Mouse (Mus musculus) ES-Bruce4 (cell line): ENCODE data around the gene Igfbp3. TPM values are rescaled to one million over a fixed set of nuclear protein-coding genes. Genes with fewer than 3 reads are reported as not detected.

Experiments used
- H3K27ac ChIP-seq: 2 replicates; pipeline ENCODE4 v1.5.1; 2012; ENCODE audit warnings: low read length, inconsistent platforms; ENCODE audit not compliant: insufficient read depth
- H3K27me3 ChIP-seq: 2 replicates; pipeline ENCODE4 v1.6.1; 2012; ENCODE audit warnings: mild to moderate bottlenecking, low read length, inconsistent platforms; ENCODE audit not compliant: control insufficient read depth, poor library complexity, insufficient read depth, severe bottlenecking
- H3K36me3 ChIP-seq: 2 replicates; pipeline ENCODE4 v1.6.1; 2012; ENCODE audit warnings: inconsistent platforms, mild to moderate bottlenecking, low read length, moderate library complexity; ENCODE audit not compliant: control insufficient read depth, poor library complexity, insufficient read depth, severe bottlenecking
- H3K4me1 ChIP-seq: one replicate; pipeline ENCODE4 v1.8.1; 2011; ENCODE audit warnings: low read length; ENCODE audit not compliant: control insufficient read depth, insufficient read depth
- H3K4me3 ChIP-seq: 2 replicates; pipeline ENCODE4 v1.5.1; 2011; ENCODE audit warnings: low read depth, mild to moderate bottlenecking, low read length
- H3K9ac ChIP-seq: 2 replicates; pipeline ENCODE4 v1.6.1; 2012; ENCODE audit warnings: low read depth, mild to moderate bottlenecking, inconsistent platforms; ENCODE audit not compliant: poor library complexity, severe bottlenecking
- H3K9me3 ChIP-seq: replicated peaks from 2 replicates; pipeline ENCODE4 v1.6.1; 2012; ENCODE audit warnings: mild to moderate bottlenecking, low read length, inconsistent platforms; ENCODE audit not compliant: control insufficient read depth, poor library complexity, insufficient read depth, severe bottlenecking
- CTCF ChIP-seq: IDR thresholded peaks from one replicate; pipeline ENCODE4 v1.8.1; 2011; ENCODE audit warnings: low read depth, low read length
- EP300 ChIP-seq: IDR thresholded peaks from 2 replicates; pipeline ENCODE4 v1.6.1; 2011; ENCODE audit warnings: low read depth, low read length; ENCODE audit not compliant: insufficient read depth
- POLR2A ChIP-seq: IDR thresholded peaks from one replicate; pipeline ENCODE4 v1.8.1; 2011; ENCODE audit warnings: low read length; ENCODE audit not compliant: insufficient read depth
- polyA plus RNA-seq: library from polyadenylated mRNA; stranded (reverse); fragments of >200 nt; gene quantifications from 2 replicates; pipeline ENCODE4 v1.2.4, GENCODE M21; 2011; ENCODE audit warnings: low read depth; ENCODE audit not compliant: missing spikeins, insufficient read depth, insufficient read length

The Igfbp3 gene
- polyA plus RNA-seq, 1 experiment = 168 TPM

DNA sequence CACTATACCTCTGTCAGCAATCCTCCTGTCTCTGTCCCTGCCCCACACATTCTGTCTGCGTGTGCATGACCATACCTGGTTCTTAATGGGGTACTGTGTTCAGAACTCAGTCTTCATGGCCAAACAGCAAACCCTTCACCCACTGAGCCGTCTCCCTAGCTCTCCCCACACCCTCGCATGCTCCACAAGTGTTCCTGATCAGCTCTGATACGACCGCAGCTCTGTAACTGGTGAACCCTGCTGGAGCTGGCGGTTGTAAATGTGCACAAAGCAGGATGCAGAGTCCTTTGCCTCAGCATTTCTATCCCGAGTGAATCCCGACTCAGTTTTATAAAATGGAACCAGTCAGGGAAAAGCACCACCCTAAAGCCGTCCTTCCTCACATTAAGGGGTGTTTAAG, 9.9 kb downstream of the Igfbp3 start:
- TF ChIP-seq CTCF (no peak), POLR2A (no peak), EP300 (no peak)
- Histone ChIP-seq H3K9ac (no peak overlapping the region), H3K36me3 (no peaks in the 10 kb centered on the region), H3K4me3 (no peak overlapping the region), H3K4me1 (no peaks in the 10 kb centered on the region), H3K27ac (no peak overlapping the region), H3K27me3 (no peaks in the 10 kb centered on the region), H3K9me3 (no peaks in the 10 kb centered on the region)

GRCm38 (mm10) chr11:7202206-7202605, 11.5 kb downstream of the Igfbp3 start:
- H3K27me3 ChIP-seq = no peaks in the 10 kb centered on the region
- no peak for TF ChIP-seq EP300
- TF ChIP-seq CTCF = no peak
- no peak for TF ChIP-seq POLR2A
- H3K27ac ChIP-seq = no peak overlapping the region
- H3K9ac ChIP-seq = no peak overlapping the region
- no peaks in the 10 kb centered on the region for H3K36me3 ChIP-seq
- no peak overlapping the region for H3K4me3 ChIP-seq
- H3K4me1 ChIP-seq = no peaks in the 10 kb centered on the region
- no peaks in the 10 kb centered on the region for H3K9me3 ChIP-seq

GRCm38 (mm10) chr11:7200393-7200783, 13.3 kb downstream of the Igfbp3 start:
- no peak for TF ChIP-seq EP300
- TF ChIP-seq CTCF = no peak
- TF ChIP-seq POLR2A = no peak
- no peak overlapping the region for H3K9ac ChIP-seq

GRCm38 (mm10) chr11:7199736-7200392, 13.9 kb downstream of the Igfbp3 start:
- Histone ChIP-seq H3K36me3 (no peaks in the 10 kb centered on the region), H3K9me3 (no peaks in the 10 kb centered on the region), H3K4me3 (no peak overlapping the region), H3K27ac (no peak overlapping the region), H3K4me1 (no peaks in the 10 kb centered on the region), H3K9ac (no peak overlapping the region), H3K27me3 (no peaks in the 10 kb centered on the region)
- TF ChIP-seq CTCF (no peak), POLR2A (no peak), EP300 (no peak)

More at GRCm38 (mm10) chr11:7200393-7200783, 13.3 kb downstream of the Igfbp3 start:
- no peaks in the 10 kb centered on the region for H3K4me1 ChIP-seq
- H3K27ac ChIP-seq = no peak overlapping the region
- H3K36me3 ChIP-seq = no peaks in the 10 kb centered on the region
- H3K9me3 ChIP-seq = no peaks in the 10 kb centered on the region
- H3K4me3 ChIP-seq = no peak overlapping the region
- H3K27me3 ChIP-seq = no peaks in the 10 kb centered on the region

DNA sequence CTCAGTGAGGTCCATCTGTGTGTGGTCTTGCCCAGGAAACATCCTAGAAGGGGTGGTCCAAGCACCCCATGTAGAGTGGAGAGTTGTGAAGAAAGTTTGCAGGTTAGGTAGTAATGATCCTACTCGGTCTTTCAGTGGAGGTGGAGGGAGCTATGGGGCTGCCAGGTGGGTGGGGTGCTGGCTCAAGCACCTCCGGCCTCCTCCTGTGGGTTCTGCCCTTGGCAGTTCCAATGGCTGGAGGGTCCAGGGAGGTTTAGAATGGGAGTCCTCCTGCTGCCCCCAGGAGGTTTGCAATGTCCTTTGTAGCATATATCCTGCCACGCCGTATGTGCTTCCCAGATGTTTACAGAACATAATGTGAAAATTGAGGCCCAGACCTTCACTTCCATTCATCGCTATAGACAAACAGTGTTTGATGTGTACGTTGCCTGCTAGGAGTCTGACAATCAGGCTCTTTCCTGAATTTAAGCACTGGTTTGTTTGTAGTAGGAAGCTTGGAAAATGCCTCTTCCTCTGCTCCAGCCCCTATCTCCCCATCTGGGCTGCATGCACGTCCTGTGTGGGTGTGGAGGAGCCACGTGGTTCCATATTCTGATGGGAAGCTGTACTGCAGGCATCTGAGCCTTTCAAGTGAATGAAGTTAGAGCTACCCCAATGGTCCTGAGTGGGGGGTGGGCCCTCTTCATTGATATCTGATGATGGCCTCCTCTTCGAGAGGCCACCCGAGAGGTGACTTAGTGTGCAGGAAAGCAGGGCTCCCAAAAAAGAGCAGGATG, 15.1 kb downstream of the Igfbp3 start:
- no peak for TF ChIP-seq EP300

GRCm38 (mm10) chr11:7198006-7198405, 15.7 kb downstream of the Igfbp3 start:
- Histone ChIP-seq H3K27ac (no peak overlapping the region), H3K9me3 (no peaks in the 10 kb centered on the region), H3K36me3 (no peaks in the 10 kb centered on the region), H3K4me3 (no peak overlapping the region), H3K4me1 (no peaks in the 10 kb centered on the region), H3K9ac (no peak overlapping the region), H3K27me3 (no peaks in the 10 kb centered on the region)
- TF ChIP-seq CTCF = no peak
- no peak for TF ChIP-seq EP300
- no peak for TF ChIP-seq POLR2A

More for the DNA sequence above, 15.1 kb downstream of the Igfbp3 start:
- H3K9me3 ChIP-seq = no peaks in the 10 kb centered on the region
- H3K9ac ChIP-seq = no peak overlapping the region
- H3K27me3 ChIP-seq = no peaks in the 10 kb centered on the region
- H3K27ac ChIP-seq = no peak overlapping the region
- no peak overlapping the region for H3K4me3 ChIP-seq
- H3K36me3 ChIP-seq = no peaks in the 10 kb centered on the region
- H3K4me1 ChIP-seq = no peaks in the 10 kb centered on the region
